Mouse (Mus musculus) c-Kit-positive CD71-positive TER-119-positive erythroid progenitor cells, embryonic 14.5 days (primary cell): ENCODE measurements at regions not wholly inside any gene's neighbourhood (a gene's known extent, or its start where the extent isn't known, plus 50 kb on each side); places are given as distances from the start of the nearest gene placed in this dataset.

Experiments used
- DNase-seq: peaks from one replicate; pipeline ENCODE4 v3.0.0-alpha.2; 2013; ENCODE audit warnings: low spot score

DNA sequence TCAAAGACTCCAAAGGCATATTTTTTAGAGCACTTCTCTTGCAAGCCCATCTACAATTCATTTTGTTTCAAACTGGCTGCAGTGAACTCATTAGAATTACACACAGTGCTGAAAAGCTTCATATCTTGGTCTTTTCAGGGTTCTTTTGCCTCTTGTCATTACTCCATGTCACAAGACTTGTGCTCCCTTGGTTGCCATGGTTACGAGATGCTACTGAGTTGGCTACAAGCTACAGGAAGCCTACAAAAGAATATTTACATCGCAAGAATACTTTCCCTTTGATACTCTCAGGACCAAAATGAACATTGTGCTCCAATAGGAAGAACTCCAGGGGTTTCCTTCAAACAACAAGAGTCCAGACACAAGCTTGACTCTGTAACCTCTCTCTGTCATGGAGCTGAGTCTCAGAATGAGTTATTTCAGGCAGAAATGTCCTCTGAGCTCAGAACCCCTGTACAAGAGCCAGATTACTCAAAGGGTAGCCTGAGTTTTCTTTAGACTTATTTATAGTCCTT is 545.2 kb upstream of the Adamts9 start:
- DNase-seq: no peak

DNA sequence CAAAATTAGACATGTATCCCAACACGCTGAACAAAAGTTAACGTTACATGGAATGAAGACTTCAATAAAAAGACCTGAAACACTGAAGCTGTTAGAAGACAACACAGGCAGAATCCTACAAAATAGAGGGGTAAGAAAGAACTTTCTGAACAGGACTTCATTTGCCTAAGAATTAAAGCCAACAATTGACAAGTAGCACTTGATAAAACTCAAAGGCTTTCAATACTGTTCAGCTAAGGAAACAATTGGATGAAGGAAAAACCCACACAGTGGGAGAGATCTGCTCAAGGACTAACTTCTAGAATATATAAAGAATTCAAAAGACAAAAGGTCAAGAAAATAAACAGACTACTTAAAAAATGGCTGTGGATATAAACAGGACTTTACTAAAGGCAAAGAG is 535.2 kb upstream of the Adamts9 start:
- DNase-seq: no peak

DNA sequence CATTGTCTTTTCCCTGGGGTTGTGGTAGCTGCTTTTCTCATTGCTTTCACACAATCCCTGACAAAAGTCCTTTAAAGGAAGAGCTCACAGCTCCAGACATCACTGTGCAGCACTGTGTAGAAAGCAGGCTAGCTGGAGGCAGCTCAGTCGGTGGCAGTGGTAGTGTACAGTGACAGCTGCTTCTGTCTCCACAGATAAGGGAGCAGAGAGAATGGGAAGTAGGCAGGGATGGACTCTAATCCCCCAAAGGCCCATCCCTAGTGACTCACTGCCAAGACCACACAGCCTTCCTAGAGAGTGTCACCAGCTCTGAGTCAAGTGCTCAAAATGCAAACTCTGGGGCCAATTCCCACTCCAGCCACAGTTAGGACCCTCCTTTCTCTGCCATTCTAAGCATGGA is 531.7 kb upstream of the Adamts9 start:
- no peak for DNase-seq

DNA sequence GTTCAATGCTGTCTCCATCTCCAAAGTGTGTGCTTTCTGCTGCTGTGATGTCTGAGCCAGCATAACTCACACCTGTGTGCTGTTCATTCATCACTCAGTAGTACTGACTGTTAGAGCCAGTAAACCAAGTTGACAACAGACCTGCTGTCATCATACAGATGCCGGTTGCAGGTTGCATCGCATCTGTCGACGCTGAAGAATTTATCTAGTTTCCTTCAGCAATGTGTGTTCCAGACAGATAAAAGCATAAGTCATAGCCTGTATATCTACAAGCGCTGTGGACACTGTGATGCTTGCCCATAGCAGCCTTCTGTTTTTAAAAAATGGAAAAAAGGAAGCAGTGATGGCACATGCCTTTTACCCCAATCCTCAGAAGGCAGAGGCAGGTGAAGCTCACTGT is 524.6 kb upstream of the Adamts9 start:
- DNase-seq: peak; percentile 2

DNA sequence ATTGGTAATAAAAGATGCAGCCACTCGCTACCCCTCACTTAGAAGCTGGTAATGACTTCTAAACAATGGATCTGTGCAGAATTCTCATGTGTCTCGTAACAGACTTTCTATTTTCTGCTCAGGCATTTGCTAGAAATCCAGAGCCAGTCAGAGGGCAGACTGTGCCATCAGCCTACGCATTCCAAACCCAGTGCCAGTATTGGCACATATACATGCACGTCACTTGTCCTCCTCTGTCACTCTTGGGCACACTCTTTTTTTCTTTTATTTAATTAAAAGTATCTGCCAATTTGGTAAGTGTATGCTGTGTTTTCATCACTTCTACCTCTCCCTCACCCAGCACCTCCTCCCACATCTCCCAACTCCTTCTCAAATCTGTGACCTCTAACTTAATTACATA is 519.6 kb upstream of the Adamts9 start:
- no peak for DNase-seq

DNA sequence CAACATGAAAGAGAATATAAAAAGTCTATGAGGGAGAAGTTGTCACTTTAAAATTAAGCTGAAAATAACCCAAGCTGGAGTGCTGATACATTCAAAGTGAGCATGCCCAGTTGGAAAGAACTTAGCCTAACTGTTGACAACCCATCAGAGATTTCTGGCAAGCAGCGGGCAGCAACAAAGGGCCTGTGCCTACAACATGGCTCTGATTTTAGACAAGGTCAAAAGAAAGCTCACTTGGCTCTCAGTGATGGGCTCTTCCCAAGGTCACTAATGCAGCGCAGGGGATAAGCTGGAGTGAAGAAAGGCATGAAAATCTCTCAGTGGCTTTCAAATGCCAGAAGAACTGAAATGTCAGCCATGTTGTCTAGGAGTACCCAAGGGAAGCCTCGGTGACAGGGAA is 518.1 kb upstream of the Adamts9 start:
- no peak for DNase-seq

DNA sequence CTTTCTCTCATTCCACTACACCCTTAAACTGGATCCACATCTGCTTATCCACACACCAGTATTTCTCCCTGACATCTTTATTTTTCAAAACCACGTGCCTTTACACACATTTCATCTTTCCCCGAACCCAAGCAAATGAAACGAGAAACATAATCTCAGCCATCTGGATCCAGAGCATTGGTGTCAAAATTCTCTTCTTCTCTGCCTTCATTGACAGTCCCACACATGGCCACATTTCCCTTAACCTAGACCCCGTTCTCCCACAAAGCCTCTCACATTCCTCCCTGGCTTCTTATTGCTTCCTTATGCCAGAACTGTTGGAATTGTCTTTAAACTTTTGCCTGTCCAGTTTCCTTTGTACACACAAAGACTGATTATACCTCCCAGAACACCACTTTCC is 514.3 kb upstream of the Adamts9 start:
- DNase-seq: no peak

DNA sequence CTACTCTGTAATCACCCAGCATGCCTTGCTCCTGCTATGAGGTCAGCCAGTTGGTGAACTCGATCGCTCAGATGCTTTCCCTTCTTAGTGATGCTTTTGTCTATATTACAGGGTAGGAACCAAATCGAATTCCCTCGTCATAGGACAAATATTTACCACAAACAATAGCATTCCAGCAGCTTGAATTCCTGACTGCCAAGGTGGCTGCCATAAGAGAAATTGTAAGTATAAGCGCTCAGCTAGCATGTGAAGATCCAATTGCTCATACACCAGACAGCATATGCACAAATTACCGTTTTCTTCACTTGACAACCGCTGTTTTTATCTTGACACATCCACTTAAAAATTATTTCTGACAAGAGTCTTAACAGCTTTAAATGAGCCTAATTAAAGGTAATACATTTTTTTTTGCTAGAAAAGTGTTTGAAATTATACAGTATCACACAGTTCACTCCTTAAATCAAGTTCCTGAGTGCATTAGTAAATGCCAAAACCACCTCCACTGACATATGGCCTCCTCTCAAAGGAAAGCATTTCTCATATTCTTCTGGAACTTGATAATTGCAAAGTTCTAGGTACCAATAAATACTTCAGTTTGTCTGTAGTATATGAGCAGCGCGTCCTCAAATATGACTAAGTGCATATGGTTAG is 513.2 kb upstream of the Adamts9 start:
- DNase-seq: no peak

DNA sequence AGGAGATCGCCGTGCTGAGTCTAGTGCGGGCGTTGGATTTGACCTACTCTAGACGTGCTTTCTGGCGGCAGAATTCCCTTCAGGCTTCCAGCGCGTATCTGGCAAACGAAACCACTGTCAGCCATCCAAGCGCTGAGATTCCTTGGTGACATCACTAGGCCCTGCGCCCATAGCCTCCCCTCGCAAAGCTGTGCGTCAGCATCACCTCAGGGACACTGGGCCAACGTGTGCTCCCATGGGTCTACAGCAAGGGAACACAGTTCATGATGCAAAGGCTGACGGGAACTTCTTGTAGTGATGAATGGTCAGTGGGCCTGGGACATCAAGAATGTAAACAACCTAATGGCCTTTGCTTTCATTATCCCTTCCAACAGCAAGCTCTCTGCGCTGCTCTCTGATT is 502.3 kb upstream of the Adamts9 start:
- DNase-seq: no peak

DNA sequence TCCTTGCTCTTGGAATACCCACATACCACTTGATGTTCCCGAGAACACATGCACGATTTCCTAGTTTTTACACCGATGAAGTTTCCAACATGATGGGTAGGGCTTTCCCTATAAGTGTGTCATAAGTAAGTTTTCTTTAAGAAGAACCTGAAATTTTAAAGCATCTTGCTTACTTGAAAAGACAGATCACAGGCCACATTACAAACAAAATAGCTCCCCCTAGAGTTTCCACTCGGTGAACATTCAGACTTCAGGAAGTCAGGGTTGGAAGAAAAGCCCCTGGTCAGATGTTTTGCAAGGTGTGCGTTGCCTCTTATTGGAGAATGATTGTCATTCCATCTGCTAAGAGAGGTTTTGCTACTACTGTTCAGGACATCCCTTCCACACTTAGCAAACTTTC is 501.8 kb upstream of the Adamts9 start:
- no peak for DNase-seq

DNA sequence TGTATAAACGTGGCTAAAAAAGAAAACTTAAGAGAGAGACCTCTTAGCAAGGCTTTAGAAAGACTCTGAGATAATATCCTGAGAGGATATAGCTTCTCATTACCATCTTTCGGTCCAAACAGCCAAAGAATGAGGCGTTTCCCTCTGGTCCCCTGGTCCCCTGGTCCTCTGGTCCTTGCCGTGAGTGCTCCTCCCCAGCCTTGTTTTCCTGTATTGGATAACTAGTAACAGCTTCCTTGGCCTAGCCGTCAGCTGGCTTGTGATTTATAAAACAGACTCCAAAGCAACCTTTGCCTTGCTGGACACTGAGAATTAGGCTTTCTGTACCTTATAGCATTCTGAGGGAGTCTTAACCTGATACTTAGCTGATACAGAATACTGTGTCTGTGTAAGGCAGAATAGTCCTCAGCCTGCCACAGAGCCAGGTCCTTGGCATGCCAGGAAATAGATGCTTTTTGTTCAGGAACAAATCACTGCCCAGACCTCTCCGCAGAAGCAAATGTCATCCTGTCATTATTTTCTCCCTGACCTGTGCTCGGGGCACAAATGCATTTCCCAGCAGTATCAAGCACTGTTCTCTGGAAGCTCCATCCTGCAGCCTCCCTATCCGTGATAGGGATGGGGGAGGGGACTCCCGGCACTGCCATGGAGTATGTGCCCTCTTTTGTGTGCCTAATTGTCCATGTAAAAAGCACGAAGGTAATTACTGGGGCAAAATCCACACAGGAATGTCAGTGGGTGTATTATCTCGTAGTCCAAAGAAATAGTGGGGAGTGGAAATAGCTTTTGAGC is 500.7 kb upstream of the Adamts9 start:
- no peak for DNase-seq

DNA sequence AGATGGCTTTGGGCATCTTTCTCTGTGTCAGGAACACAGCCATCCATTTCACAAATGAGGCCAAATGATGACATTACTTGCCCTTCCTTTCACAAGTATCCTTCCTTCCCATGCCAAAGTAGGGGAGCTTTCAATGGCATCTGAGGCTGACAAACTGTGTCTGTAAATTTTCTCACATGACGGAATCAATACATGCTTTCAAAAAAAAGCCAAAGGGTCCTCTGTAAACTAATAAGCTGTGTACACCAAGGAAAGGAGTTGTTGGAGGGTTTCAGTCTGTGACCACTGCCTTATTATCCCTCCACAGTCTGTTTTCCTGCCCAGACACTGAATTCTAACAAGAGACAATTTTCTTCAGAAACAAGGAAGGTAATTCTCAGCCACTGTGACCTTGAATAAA is 490.2 kb upstream of the Adamts9 start:
- no peak for DNase-seq

DNA sequence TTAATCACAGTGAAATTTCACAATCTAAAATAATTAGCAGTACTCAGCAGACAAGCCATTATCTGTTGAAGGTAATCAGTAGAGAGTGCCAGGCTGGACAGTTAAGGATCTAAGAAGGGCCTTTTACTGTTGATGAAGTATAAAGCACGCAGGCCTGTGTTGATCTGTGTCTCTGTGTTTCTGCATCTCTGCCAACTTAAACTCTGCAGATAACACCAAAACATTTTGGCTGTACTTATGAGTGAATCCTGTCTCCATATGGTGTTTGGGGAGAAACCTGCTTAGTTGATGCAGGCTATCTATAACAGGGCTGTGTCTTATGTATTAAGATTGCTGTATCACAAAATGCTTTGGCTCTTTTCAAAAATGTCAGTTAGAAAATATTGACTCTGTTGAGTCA is 482.8 kb upstream of the Adamts9 start:
- DNase-seq: no peak

DNA sequence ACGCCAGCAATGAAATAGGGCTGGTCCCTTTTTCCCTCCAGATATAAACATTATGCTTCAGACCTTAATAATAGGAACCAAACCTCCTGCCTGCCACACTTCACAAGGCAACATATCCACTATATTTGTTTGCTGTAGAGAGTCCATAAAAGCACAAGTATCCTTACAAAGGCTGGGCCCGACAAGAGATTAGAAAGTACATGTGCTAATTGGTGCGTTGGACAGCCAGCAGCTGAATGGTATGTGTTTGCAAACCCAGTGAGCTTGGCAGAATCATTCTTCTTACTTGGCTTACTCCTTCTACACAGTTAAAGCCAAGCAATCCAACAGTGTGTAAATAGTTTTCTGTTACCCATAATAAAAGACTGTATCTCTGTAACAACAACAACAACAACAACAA is 479.6 kb upstream of the Adamts9 start:
- DNase-seq: no peak

DNA sequence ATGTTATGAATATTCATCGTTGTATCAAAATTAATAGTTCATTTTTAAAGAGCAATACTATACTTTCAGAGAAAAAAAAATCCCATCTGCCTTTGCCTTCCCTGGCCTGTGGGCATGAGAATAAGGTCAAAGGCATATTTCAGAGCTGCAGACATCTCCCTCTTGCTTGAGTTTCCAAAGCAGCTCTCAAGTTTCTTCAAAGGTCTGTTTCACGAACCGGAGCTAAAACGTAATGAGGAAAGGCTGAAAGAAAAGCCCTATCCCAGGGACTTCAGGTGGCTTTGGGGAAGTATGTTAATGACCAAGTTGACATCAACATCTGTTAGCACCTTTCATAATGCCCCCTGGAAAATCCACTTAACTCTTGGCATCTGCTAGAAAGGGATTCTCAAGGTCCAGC is 479.0 kb upstream of the Adamts9 start:
- DNase-seq: no peak

DNA sequence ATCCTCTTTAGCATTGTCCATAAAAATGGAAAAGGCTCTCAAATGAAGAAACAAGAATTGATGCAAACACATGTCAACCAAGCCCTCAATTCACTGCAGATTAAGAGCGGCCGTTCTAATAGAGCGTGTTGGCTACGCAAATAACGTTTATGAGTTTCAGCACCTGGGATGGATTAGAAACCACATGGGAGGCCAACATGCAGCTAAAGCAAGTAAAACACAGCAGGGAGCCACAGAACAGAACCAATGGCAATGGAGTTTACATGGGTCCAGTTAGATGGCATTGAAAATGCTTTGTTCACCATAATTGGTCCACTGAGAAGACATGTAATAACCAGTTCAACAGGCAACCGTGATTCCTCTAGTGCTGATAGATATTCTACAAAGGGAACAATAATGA is 474.3 kb upstream of the Adamts9 start:
- DNase-seq: no peak

DNA sequence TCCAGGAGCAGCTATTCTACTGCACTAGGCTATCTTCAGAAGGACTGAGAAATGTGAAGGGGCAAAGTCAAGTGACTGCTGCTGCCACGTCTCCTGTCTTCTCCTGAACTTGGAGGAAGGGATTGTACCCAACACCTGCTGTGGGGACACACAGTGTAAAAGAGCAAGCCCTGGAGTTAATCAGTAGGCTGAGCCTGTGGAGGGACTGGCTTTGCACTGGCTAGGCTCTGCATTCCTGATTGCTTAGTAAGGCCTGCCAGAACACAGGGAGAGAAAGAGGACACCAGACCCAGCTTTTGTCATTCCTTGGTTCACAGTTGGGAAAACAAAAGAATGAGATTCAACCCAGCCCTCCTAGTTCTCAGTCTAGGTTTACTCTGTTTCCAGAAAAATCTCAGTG is 472.7 kb upstream of the Adamts9 start:
- no peak for DNase-seq

DNA sequence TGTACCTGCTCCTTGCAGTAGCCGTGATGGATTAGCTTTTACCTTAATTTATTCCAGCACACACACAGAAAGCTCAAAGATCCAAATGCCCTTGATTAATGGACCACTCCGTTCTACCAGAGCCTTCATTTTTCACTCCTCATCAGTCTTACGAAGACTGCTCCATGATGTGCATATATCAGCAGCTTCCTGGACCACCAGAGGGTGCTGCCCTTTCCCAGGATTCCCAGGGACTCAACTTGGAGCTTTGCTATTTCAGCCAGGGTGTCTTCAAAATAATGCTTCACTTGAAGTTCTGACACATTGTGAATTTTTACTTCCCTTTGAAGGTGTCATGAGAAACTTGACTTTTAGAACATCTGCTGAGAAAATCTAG is 467.8 kb upstream of the Adamts9 start:
- no peak for DNase-seq

DNA sequence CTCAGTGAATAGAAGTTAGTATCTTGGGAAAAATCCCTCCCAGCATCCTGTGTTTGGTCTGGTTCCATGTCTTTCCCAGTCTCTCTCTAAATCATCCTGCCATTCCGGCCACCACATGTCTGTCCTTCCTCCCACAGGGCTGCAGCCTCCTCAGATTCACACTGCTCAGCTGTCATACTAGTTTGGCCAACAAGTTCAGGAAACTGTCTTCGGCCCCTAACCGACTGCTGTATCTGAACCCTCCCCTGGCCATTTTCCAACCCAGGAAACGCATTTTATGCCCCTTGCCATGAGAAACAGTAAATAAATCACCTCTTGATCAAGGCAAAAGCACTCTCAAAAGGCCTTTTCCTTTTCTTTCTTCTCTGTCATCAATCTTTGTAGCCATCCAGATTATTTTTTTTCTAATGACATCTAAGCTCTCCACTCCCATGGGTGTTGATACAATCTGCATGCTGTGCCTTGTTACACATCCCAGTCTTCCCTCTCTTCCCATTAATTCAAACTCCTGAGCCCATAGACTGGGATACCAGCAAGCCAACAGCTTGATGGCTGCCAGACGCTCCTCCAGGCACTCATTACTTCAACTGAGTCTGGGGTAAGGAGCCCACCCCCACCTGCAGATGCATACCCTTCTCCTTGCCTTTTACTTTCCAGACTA is 467.3 kb upstream of the Adamts9 start:
- DNase-seq: no peak

DNA sequence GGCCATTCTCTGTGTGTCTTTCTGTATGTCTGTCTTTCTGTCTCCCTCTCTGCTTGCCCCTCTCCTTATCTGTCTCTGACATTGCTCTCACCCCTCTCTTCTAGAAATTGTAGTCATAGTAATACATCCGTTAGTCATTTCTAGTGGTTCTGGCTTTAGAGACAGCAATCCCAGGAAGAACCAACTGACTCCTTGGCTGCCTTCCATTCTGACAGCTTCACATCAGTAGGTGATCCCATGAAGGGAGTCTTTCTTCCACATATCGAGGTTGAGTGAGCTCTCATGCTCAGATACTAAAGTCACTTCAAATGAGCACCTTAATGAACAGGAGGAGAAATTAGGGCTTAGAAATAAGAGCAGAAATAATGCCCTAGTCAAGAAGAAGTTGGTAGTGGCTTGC is 455.3 kb upstream of the Adamts9 start:
- DNase-seq: no peak

DNA sequence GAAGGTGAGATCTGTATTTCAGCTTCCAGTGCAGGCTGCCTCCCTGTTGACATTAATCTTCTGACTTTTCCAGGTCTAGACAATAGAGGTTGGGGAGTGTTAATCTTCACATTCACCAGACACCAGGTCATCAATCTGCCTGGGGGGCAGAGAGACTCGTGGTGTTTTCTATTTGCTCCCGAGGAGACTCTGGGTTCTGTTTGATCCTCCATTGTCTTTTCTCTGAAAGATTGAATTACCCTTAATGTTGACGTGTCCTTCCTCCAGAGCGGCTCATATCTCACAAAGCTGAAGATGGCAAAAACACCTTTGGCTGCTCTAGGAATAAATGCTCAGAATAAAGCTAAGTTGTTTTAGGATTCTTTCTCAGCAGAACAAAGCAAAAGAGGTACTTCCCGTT is 453.8 kb upstream of the Adamts9 start:
- DNase-seq: no peak

DNA sequence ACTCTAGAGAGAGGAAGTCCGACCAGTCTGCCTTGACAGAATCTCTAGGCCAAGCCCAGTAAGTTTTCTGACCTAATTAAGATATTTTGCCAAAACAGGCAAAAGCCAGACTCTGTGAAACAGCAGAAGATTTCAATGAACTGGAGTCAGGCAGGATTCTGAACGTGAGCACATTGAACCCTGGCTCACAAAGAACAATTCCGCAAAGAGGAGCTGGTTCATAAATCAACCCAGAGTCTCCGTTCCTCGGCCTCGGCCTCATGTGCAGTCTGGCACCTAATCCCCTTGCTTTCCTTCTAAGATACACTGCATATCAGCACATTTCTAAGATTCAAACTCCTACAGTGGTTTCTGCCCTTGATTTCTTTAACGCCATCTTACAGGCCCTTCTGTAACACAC is 452.7 kb upstream of the Adamts9 start:
- no peak for DNase-seq

DNA sequence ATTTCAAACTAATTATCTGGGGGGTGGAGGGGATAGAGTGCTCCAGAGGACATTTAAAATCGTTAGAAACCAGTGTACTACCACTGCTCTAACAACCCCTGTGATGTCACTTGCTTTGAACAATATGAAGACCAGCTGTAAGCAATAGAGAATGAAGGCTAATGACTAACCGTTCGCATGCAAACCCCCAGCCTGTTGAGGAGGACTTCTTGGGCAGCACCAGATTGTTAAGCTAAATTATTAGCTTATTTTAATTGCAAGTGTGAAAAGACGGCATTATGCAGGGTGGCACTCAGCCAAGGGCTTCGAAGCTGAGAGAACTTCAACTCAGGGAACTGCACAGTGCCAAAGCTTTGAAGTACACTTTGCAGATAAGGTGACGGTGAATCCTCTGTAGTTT is 452.0 kb upstream of the Adamts9 start:
- DNase-seq: no peak
